Mouse (Mus musculus): Measurements from ENCODE around the gene Rfng. TPM values are rescaled to one million over a fixed set of nuclear protein-coding genes. Genes with fewer than 3 reads are reported as not detected.

Rfng gene
- polyA plus RNA-seq, 1 experiment, result 26.0 TPM

GRCm38 (mm10) chr11:120824787-120825288, 40.8 kb upstream of the Rfng start:
- Histone ChIP-seq H3K4me1 (peaks cover 93% of the 10 kb centered on the region), H3K27me3 (replicated peaks) (peaks cover 3% of the 10 kb centered on the region), H3K9me3 (no peaks in the 10 kb centered on the region), H3K36me3 (replicated peaks; ENCODE audit: low read length) (peaks cover 43% of the 10 kb centered on the region), H3K4me3 (replicated peaks) (peak overlapping the region; percentile 99)
- no peak for TF ChIP-seq GATA1 (IDR thresholded peaks at IDR 0.05; ENCODE audit: borderline replicate concordance, low read length)
- no peak for TF ChIP-seq FLI1 (IDR thresholded peaks at IDR 0.05; ENCODE audit: low read length)

GRCm38 (mm10) chr11:120823956-120824786, 40.2 kb upstream of the Rfng start, which contains the start of gene Fasn:
Gene Fasn, minus strand, starts transcription at chr11:120824547.
- Histone ChIP-seq H3K4me1 (peaks cover 93% of the 10 kb centered on the region), H3K27me3 (replicated peaks) (no peaks in the 10 kb centered on the region), H3K9me3 (no peaks in the 10 kb centered on the region), H3K4me3 (replicated peaks) (peak within 1 kb of the TSS; percentile 99), H3K36me3 (replicated peaks; ENCODE audit: low read length) (peaks cover 47% of the 10 kb centered on the region)
- TF ChIP-seq FLI1 (IDR thresholded peaks at IDR 0.05; ENCODE audit: low read length) (no peak), GATA1 (IDR thresholded peaks at IDR 0.05; ENCODE audit: borderline replicate concordance, low read length) (no peak)

GRCm38 (mm10) chr11:120823551-120823947, 39.5 kb upstream of the Rfng start:
- TF ChIP-seq FLI1 (IDR thresholded peaks at IDR 0.05; ENCODE audit: low read length), result no peak
- no peak for TF ChIP-seq GATA1 (IDR thresholded peaks at IDR 0.05; ENCODE audit: borderline replicate concordance, low read length)
- no peaks in the 10 kb centered on the region for H3K27me3 ChIP-seq (replicated peaks)
- peaks cover 53% of the 10 kb centered on the region for H3K36me3 ChIP-seq (replicated peaks; ENCODE audit: low read length)
- H3K4me1 ChIP-seq, result peaks cover 93% of the 10 kb centered on the region
- no peaks in the 10 kb centered on the region for H3K9me3 ChIP-seq
- peak overlapping the region; percentile 99 for H3K4me3 ChIP-seq (replicated peaks)

GRCm38 (mm10) chr11:120822831-120823550, 39.0 kb upstream of the Rfng start:
- Histone ChIP-seq H3K4me1 (peaks cover 92% of the 10 kb centered on the region), H3K36me3 (replicated peaks; ENCODE audit: low read length) (peaks cover 59% of the 10 kb centered on the region), H3K9me3 (no peaks in the 10 kb centered on the region), H3K27me3 (replicated peaks) (no peaks in the 10 kb centered on the region), H3K4me3 (replicated peaks) (peak overlapping the region; percentile 99)
- no peak for TF ChIP-seq GATA1 (IDR thresholded peaks at IDR 0.05; ENCODE audit: borderline replicate concordance, low read length)
- no peak for TF ChIP-seq FLI1 (IDR thresholded peaks at IDR 0.05; ENCODE audit: low read length)

GRCm38 (mm10) chr11:120822321-120822720, 38.3 kb upstream of the Rfng start:
- Histone ChIP-seq H3K36me3 (replicated peaks; ENCODE audit: low read length) (peaks cover 66% of the 10 kb centered on the region), H3K4me1 (peaks cover 86% of the 10 kb centered on the region)

GRCm38 (mm10) chr11:120821076-120821922, 37.3 kb upstream of the Rfng start:
- TF ChIP-seq GATA1 (IDR thresholded peaks at IDR 0.05; ENCODE audit: borderline replicate concordance, low read length) (no peak), FLI1 (IDR thresholded peaks at IDR 0.05; ENCODE audit: low read length) (no peak)
- H3K27me3 ChIP-seq (replicated peaks), result no peaks in the 10 kb centered on the region
- peak overlapping the region; percentile 28 for H3K4me3 ChIP-seq (replicated peaks)
- H3K9me3 ChIP-seq, result no peaks in the 10 kb centered on the region
- H3K4me1 ChIP-seq, result peaks cover 79% of the 10 kb centered on the region
- H3K36me3 ChIP-seq (replicated peaks; ENCODE audit: low read length), result peaks cover 72% of the 10 kb centered on the region

More at GRCm38 (mm10) chr11:120822321-120822720, 38.3 kb upstream of the Rfng start:
- Histone ChIP-seq H3K27me3 (replicated peaks) (no peaks in the 10 kb centered on the region), H3K9me3 (no peaks in the 10 kb centered on the region), H3K4me3 (replicated peaks) (peak overlapping the region; percentile 99)
- TF ChIP-seq FLI1 (IDR thresholded peaks at IDR 0.05; ENCODE audit: low read length) (no peak), GATA1 (IDR thresholded peaks at IDR 0.05; ENCODE audit: borderline replicate concordance, low read length) (no peak)

GRCm38 (mm10) chr11:120820546-120820945, 36.5 kb upstream of the Rfng start:
- Histone ChIP-seq H3K36me3 (replicated peaks; ENCODE audit: low read length) (peaks cover 73% of the 10 kb centered on the region), H3K4me1 (peaks cover 72% of the 10 kb centered on the region), H3K4me3 (replicated peaks) (no peak overlapping the region), H3K27me3 (replicated peaks) (no peaks in the 10 kb centered on the region), H3K9me3 (no peaks in the 10 kb centered on the region)
- TF ChIP-seq GATA1 (IDR thresholded peaks at IDR 0.05; ENCODE audit: borderline replicate concordance, low read length), result no peak
- no peak for TF ChIP-seq FLI1 (IDR thresholded peaks at IDR 0.05; ENCODE audit: low read length)

GRCm38 (mm10) chr11:120819556-120819955, 35.5 kb upstream of the Rfng start:
- Histone ChIP-seq H3K4me3 (replicated peaks) (no peak overlapping the region), H3K27me3 (replicated peaks) (no peaks in the 10 kb centered on the region), H3K36me3 (replicated peaks; ENCODE audit: low read length) (peaks cover 83% of the 10 kb centered on the region), H3K4me1 (peaks cover 71% of the 10 kb centered on the region), H3K9me3 (no peaks in the 10 kb centered on the region)
- no peak for TF ChIP-seq GATA1 (IDR thresholded peaks at IDR 0.05; ENCODE audit: borderline replicate concordance, low read length)
- no peak for TF ChIP-seq FLI1 (IDR thresholded peaks at IDR 0.05; ENCODE audit: low read length)

GRCm38 (mm10) chr11:120818251-120818650, 34.2 kb upstream of the Rfng start:
- Histone ChIP-seq H3K4me1 (peaks cover 65% of the 10 kb centered on the region), H3K4me3 (replicated peaks) (no peak overlapping the region), H3K36me3 (replicated peaks; ENCODE audit: low read length) (peaks cover 96% of the 10 kb centered on the region), H3K9me3 (no peaks in the 10 kb centered on the region), H3K27me3 (replicated peaks) (no peaks in the 10 kb centered on the region)
- no peak for TF ChIP-seq FLI1 (IDR thresholded peaks at IDR 0.05; ENCODE audit: low read length)
- no peak for TF ChIP-seq GATA1 (IDR thresholded peaks at IDR 0.05; ENCODE audit: borderline replicate concordance, low read length)

Measured in megakaryocyte, embryonic 14.5 days (primary cell).